Mouse (Mus musculus) embryonic facial prominence, embryonic 11.5 days (tissue): ENCODE results near the gene Mapk13. TPM values are rescaled to one million over a fixed set of nuclear protein-coding genes. Genes with fewer than 3 reads are reported as not detected.
"Not testable (repeated sequence)": the region's sequence is repeated elsewhere in the genome, so short reads cannot be mapped to it uniquely, and the experiment has no call there.

Experiments
- ATAC-seq: fragments of 200-750 bp; cut with Nextera tagmentation; replicated peaks from 2 replicates; pipeline ENCODE4 v1.8.0; 2017; ENCODE audit warnings: low read depth; ENCODE audit not compliant: insufficient number of reproducible peaks, low FRiP score, low TSS enrichment
- DNase-seq: peaks from one replicate; pipeline ENCODE4 v3.0.0-alpha.2; 2015; ENCODE audit warnings: low spot score
- H3K27ac ChIP-seq: fragments of 300-500 bp; sonication (generic); replicated peaks from 2 replicates; pipeline ENCODE4 v1.5.1; 2014; ENCODE audit warnings: mild to moderate bottlenecking, low read depth, low read length, control low read depth
- H3K27me3 ChIP-seq: fragments of 300-500 bp; sonication (generic); 2 replicates; pipeline ENCODE4 v1.6.1; 2014; ENCODE audit warnings: mild to moderate bottlenecking, low read length, moderate library complexity, mixed read lengths; ENCODE audit not compliant: control insufficient read depth, insufficient read depth
- H3K36me3 ChIP-seq: fragments of 300-500 bp; sonication (generic); replicated peaks from 2 replicates; pipeline ENCODE4 v1.6.1; 2014; ENCODE audit warnings: low read depth, mild to moderate bottlenecking, low read length, moderate library complexity, mixed read lengths; ENCODE audit not compliant: control insufficient read depth, insufficient read depth
- H3K4me1 ChIP-seq: fragments of 300-500 bp; sonication (generic); 2 replicates; pipeline ENCODE4 v1.6.1; 2014; ENCODE audit warnings: low read length, mixed read lengths; ENCODE audit not compliant: control insufficient read depth, insufficient read depth
- H3K4me2 ChIP-seq: fragments of 300-500 bp; sonication (generic); 2 replicates; pipeline ENCODE4 v1.6.1; 2014; ENCODE audit warnings: low read depth, mild to moderate bottlenecking, control low read depth, low read length, moderate library complexity
- H3K4me3 ChIP-seq: fragments of 300-500 bp; sonication (generic); 2 replicates; pipeline ENCODE4 v1.5.1; 2014; ENCODE audit warnings: low read depth, low read length, control low read depth
- H3K9ac ChIP-seq: fragments of 300-500 bp; sonication (generic); replicated peaks from 2 replicates; pipeline ENCODE4 v1.6.1; 2014; ENCODE audit warnings: mild to moderate bottlenecking, control low read depth, low read length
- H3K9me3 ChIP-seq: fragments of 300-500 bp; sonication (generic); replicated peaks from 2 replicates; pipeline ENCODE4 v1.6.1; 2016; ENCODE audit warnings: mild to moderate bottlenecking, low read length, inconsistent platforms, mixed read lengths; ENCODE audit not compliant: control insufficient read depth
- WGBS: fragments of 180-500 bp; shearing (Covaris S2); extraction: QIAGEN DNeasy Blood & Tissue Kit; methylation state at CpG from one replicate; pipeline ENCODE4 v1.1.7; 2014; 5-methylcytosine and 5-hydroxymethylcytosine counted together
- polyA plus RNA-seq: library from polyadenylated mRNA; unstranded; fragments of >200 nt; fragmentation: Nextera tagmentation; extraction: Ambion mirVana; gene quantifications from 2 replicates; pipeline ENCODE4 v1.2.1, GENCODE M21; 2014

The Mapk13 gene
- 10.3 and 11.5 TPM in 2 replicates for polyA plus RNA-seq

DNA sequence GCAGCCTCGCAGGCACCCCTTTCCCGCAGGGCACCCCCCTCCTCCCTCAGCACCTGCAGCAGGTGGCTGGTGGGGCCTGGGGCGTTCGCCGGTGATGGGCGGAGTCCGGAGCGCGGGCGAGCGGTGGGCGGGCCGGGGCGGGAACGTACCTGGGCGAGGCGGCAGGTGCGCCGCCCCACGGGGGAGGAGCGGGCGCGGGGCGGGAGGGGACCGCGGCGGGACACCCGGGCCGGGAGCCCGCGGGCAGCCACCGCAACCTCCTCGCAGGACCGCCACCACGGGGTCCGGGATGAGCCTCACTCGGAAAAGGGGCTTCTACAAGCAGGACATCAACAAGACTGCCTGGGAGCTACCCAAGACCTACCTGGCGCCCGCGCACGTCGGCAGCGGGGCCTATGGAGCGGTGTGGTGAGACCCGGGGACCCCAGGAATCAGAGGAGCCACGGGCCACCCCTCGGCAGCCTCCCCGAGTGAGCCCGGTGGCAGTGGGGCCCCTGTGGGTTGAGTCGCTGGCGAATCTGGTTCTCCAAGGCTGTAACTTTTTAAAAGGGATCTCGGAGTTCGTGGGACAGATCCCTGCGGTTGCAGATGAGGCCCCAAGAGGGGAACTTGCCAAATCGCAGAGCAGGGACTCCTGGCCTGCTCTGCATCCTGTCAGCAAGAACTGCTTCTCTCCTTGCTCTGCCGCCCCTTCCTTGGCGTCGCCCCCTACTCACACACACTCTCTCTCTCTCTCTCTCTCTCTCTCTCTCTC is at the start of gene Mapk13:
Mapk13 (plus strand) TSS at position 177 of the 754 bp plus-strand sequence.
- H3K27me3 ChIP-seq, result peaks cover 19% of the 10 kb centered on the region
- H3K27ac ChIP-seq, result no peak within 1 kb of the TSS
- ATAC-seq (no peak), DNase-seq (no peak)
- peaks cover 6% of the 10 kb centered on the region for H3K4me1 ChIP-seq
- no peaks in the 10 kb centered on the region for H3K9me3 ChIP-seq
- H3K36me3 ChIP-seq, result no peaks in the 10 kb centered on the region
- H3K4me2 ChIP-seq, result peak within 1 kb of the TSS; percentile 82
- H3K4me3 ChIP-seq, result peak within 1 kb of the TSS; percentile 42
- under 1% methylated on average over 49 of the region's 58 CpGs for WGBS
- peak within 1 kb of the TSS; percentile 51 for H3K9ac ChIP-seq

DNA sequence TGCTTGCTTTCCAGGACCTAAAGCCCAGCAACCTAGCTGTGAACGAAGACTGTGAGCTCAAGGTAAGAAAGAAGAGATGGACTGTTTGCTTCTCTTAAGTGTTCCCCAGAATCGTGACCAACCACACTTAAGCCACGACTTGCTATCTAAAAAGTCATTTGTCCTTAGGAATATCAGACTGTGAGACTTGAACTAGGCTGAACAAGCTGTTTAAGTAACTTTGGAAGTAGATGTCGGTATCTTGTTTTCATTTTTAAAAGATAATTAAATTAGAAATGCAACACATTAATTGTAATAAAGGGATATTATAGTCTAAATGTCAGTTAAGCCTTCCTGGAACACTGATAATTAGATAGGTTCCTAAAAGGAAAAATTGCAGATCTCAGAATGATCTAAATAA is 43.3 kb upstream of the Mapk13 start, which contains the start of gene AC170998.1:
AC170998.1 (plus strand) TSS at position 301 of the 400 bp plus-strand sequence.
- DNase-seq, result no peak
- H3K36me3 ChIP-seq, result peaks cover 5% of the 10 kb centered on the region

DNA sequence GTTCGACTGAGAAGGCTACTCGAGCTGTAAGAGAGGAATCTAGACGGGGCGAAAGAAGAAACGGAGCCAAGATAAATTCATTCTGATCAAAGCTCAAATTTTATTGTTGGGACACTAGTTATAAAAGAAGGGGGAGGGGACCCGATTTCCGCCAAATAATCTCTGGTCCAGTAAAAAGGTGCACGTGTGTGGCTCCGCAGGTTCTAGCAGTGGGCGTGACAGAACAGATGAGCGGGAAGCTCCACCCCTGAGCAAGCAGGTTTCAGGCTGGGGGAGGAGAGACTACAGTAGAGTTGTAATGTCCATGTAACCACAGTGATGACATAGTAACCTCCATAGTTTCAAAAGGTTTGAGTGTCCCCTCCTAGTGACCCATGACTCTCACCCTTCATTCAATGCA is 41.6 kb upstream of the Mapk13 start:
- not testable (repeated sequence) for H3K4me1 ChIP-seq, H3K27me3 ChIP-seq, ATAC-seq, H3K9me3 ChIP-seq, H3K4me3 ChIP-seq, H3K27ac ChIP-seq, DNase-seq, H3K36me3 ChIP-seq, H3K4me2 ChIP-seq, H3K9ac ChIP-seq
- 89% methylated on average over 11 of the region's 11 CpGs for WGBS

More for the DNA sequence above, 43.3 kb upstream of the Mapk13 start, which contains the start of gene AC170998.1:
- 91% methylated on average over 4 of the region's 4 CpGs for WGBS
- Histone ChIP-seq H3K27me3 (no peaks in the 10 kb centered on the region), H3K27ac (no peak within 1 kb of the TSS), H3K9ac (no peak within 1 kb of the TSS), H3K4me1 (no peaks in the 10 kb centered on the region), H3K4me2 (no peak within 1 kb of the TSS), H3K4me3 (no peak within 1 kb of the TSS), H3K9me3 (no peaks in the 10 kb centered on the region)
- no peak for ATAC-seq

DNA sequence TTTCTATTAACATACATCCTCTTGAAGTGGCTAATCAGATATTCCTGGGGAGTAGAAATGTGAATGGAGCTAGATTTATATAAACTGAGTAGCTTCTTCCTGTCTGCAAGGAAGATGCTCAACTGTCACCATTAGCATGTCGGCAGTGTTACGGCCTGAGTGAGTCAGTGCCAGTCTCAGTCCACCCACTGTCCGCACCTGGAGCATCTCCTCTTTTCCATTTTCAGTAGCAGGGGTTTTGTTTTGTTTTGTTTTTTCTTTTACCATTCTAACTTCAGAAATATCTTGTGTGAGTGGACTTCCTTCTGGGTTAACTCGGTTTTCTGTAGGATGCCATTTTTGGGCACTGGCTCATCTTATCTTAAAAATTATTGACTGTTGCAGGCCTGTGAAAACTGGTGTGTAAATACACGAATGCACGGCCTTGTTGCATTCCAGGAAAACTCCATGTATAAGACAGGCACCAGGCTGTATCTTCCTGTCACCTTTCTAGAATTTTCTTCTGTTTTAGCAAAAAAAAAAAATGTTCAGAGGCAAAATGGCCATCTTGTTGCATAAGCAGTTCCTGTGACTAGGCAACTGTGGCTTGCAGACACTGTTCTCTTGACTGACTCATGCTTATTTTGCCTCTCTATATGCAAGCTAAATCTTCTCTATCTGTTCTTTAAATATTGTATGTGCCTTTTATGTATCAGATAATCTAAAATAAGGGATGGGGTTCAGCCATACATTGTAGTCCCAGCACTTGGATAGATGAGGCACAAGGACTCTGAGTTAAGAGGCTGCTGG is 33.6 kb upstream of the Mapk13 start:
- DNase-seq (no peak), ATAC-seq (no peak)
- H3K4me2 ChIP-seq, result no peak overlapping the region
- H3K27me3 ChIP-seq, result no peaks in the 10 kb centered on the region
- no peaks in the 10 kb centered on the region for H3K9me3 ChIP-seq
- no peak overlapping the region for H3K27ac ChIP-seq
- no peak overlapping the region for H3K4me3 ChIP-seq
- 91% methylated on average over 6 of the region's 6 CpGs for WGBS
- H3K36me3 ChIP-seq, result peaks cover 7% of the 10 kb centered on the region
- H3K9ac ChIP-seq, result no peak overlapping the region
- H3K4me1 ChIP-seq, result no peaks in the 10 kb centered on the region

DNA sequence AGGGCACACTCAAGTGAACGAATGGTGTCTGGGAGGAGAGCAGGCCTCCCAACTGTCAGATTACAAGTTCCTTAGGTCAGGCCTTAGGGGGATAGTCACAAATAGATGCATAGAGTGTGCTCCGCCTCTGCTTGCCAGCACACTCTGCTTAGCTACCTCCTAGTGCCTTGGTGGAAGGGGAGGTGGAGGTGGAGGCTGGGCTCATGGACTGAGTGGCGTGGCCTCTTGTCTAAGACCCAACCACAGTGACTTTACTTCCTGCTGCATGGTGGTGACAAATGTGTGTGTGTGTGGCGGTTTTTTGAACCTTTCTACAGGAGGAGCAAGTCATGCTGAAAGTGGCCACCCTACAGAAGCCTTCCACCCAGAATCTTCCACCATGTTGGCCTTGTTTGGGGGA is 32.6 kb upstream of the Mapk13 start:
- Histone ChIP-seq H3K27me3 (no peaks in the 10 kb centered on the region), H3K27ac (no peak overlapping the region), H3K9me3 (no peaks in the 10 kb centered on the region), H3K4me2 (no peak overlapping the region), H3K4me1 (no peaks in the 10 kb centered on the region), H3K4me3 (no peak overlapping the region), H3K9ac (no peak overlapping the region), H3K36me3 (no peaks in the 10 kb centered on the region; the same call in none of the 2 replicates)
- no peak for ATAC-seq
- WGBS, result 80% methylated on average over 4 of the region's 4 CpGs
- DNase-seq, result no peak

DNA sequence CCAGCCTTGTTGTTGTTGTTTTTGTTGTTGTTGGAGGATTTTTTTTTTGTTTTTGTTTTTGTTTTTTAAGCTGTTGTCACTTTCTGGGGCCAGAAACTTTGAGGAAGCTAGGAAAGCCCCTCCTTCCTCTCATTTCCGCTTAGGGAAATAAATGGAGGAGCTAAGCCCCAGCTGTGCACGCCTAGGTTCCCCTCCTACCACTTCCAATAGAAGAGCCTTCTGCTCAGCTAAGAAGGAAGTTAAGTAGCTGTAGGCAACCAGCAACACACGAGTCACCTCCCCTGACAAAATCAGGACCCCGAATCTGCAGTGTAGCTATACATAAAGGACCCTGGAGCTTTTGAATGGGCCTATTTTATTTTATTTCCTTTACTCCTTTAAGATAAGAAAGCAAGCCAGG is 31.1 kb upstream of the Mapk13 start:
- no peaks in the 10 kb centered on the region for H3K9me3 ChIP-seq
- no peaks in the 10 kb centered on the region for H3K4me1 ChIP-seq
- no peak overlapping the region for H3K27ac ChIP-seq
- no peaks in the 10 kb centered on the region for H3K27me3 ChIP-seq
- no peak overlapping the region for H3K4me3 ChIP-seq
- no peak overlapping the region for H3K9ac ChIP-seq
- DNase-seq, result no peak
- 88% methylated on average over 4 of the region's 4 CpGs for WGBS
- H3K4me2 ChIP-seq, result no peak overlapping the region
- no peaks in the 10 kb centered on the region; the same call in none of the 2 replicates for H3K36me3 ChIP-seq
- no peak for ATAC-seq

DNA sequence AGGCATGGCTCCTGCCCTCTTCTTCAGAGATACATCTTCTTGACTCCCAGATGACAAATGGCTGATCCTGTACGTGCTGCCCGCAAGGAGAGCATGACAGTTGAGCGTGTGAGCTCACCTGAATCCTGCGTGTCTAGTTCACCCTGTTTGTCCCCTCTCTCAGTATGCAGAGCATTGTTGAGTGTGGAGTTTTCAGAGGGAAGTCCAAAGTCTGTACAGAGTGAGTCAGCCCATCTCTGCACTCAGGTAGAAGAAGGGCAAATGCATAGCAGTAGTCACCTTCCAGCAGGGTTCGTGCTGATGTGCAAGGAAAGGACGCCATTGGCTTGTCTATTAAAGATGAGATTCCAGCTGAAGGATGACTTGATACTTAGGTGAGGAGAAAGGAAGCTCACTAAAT is 29.9 kb upstream of the Mapk13 start:
- H3K9ac ChIP-seq, result no peak overlapping the region
- H3K9me3 ChIP-seq, result no peaks in the 10 kb centered on the region; the same call in 1 of the 2 replicates
- peaks cover 9% of the 10 kb centered on the region for H3K36me3 ChIP-seq
- ATAC-seq (no peak), DNase-seq (no peak)
- H3K27me3 ChIP-seq, result no peaks in the 10 kb centered on the region
- H3K4me1 ChIP-seq, result no peaks in the 10 kb centered on the region
- no peak overlapping the region for H3K27ac ChIP-seq
- WGBS, result 96% methylated on average over 6 of the region's 6 CpGs
- H3K4me3 ChIP-seq, result no peak overlapping the region
- no peak overlapping the region for H3K4me2 ChIP-seq
